Mouse (Mus musculus) neural tube, embryonic 10.5 days (tissue): ENCODE measurements around the gene Cpeb1.

Experiments used
- DNase-seq: peaks from one replicate; pipeline ENCODE4 v3.0.0-alpha.2; 2017; ENCODE audit warnings: low spot score; ENCODE audit errors: extremely low spot score

Gene Cpeb1

DNA sequence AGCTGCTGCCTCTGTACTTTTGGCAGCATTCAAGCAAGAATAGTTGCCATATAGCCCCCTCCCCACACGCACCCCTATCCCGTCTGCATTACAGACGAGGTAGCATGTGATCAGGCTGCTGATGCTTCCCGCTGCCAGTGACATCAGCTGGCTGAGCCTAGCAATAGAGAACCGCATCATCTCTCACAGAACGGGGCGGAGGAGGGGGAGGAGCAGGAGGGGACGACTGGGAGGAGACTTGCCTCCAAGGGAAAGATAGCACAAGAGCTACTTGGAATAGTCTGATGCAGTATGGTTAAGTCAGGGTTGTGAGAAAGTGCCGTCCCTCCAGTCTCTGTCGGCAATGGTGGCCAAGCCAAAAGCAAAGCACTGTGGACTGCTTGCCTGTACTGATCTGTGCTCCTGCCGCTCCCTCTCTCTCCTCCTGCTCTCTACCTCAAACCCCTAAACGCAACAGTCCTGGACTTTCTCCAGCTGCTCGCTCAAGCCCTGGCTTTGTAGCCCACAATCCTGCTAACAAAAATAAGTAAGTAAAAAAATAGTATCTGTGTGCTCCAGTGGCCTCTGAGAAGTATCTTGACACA, 82.8 kb downstream of the Cpeb1 start:
- peak; percentile 37 for DNase-seq

- DNase-seq, result no peak
These were observed 83.5 kb downstream of the Cpeb1 start for GRCm38 (mm10) chr7:81371811-81372210.

DNA sequence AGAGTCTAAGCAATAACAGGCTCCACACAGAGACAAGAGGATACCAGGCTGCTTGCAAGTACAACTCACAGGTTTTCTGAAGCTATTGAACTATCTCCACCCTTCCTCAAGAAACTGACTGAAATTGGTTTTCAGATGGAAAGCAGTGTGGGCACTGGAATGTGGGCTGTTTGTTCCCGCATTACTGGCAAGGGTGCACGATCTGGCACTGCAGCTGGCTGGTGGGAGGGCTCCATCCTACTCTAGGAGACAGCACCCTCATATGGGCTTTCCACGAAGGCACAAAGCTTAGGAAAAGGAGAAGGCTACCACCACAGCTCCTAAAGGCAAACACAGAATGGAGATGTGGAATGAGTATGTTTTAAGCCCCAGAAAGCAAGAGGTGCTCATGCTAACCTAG, 85.5 kb downstream of the Cpeb1 start:
- DNase-seq, result no peak

DNA sequence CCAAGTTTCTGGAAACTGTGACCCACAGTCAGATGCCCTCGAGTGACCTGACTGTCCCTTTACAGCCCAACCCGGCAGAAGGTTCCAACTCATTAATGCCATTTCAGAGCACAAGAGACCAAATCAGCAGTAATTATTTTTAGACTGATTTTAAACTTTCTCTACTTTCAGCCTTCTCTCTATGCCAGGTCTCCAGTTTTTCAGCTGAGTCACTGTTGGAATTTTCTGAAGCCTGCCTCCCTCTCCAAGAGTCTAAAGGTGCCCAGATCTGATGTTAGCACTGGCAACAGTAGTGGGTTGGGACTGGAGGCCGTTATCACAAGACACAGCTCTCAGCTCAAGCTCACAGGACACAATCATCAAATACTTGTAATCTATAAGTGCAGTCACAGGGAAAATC, 87.3 kb downstream of the Cpeb1 start:
- no peak for DNase-seq

- no peak for DNase-seq
These were observed 98.3 kb downstream of the Cpeb1 start for GRCm38 (mm10) chr7:81356975-81357374.

- no peak for DNase-seq
These were observed 98.9 kb downstream of the Cpeb1 start for GRCm38 (mm10) chr7:81356360-81356759.

DNA sequence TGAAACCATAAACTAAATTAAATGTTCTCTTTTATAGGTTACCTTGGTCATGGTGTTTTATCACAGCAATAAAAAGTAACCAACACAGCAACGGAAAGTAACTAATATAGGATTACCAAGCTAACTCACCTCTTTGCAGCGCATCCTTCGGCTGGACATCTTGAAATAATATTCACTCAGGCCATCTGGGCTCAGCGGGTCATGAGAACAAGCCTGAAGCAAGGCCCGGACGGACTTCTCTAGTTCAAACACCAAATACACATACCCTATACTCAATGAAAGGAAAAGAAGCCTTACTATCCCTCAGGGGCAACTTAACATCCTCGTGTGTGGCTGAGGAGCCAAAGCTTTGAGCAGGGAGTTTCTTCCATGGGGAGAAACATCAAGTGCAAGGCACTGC, 99.5 kb downstream of the Cpeb1 start:
- DNase-seq, result no peak

GRCm38 (mm10) chr7:81351826-81352225, 103.4 kb downstream of the Cpeb1 start:
- DNase-seq, result no peak

GRCm38 (mm10) chr7:81348206-81348605, 107.1 kb downstream of the Cpeb1 start:
- no peak for DNase-seq

- no peak for DNase-seq
These were observed 109.7 kb downstream of the Cpeb1 start for GRCm38 (mm10) chr7:81345447-81346170.

GRCm38 (mm10) chr7:81344544-81345446, 110.5 kb downstream of the Cpeb1 start, which contains the start of gene Rps17:
TSS of gene Rps17 (minus strand) at chr7:81345254.
- DNase-seq, result peak; percentile 98

- no peak for DNase-seq
These were observed 111.4 kb downstream of the Cpeb1 start for GRCm38 (mm10) chr7:81343831-81344230.

DNA sequence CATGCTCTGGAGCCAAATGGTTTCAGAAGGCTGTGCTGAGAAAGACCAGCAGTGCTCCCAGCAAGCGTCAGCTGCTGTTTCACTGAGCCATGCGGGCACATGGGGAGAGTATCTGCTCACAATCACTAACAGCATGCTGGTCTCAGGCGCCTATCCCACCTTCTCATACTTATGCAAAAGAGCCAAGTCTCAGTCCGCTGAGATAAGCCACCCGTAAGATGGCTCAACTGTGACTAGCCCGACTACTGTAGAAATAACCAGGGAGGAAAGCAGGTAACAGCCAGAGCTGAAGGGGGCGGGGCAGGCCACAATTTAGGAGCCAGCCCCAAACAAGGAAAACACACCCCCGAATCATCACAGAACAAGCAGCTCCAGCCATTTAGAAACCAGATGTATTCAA, 111.9 kb downstream of the Cpeb1 start:
- DNase-seq, result no peak

GRCm38 (mm10) chr7:81342356-81343094, 112.7 kb downstream of the Cpeb1 start:
- no peak for DNase-seq

DNA sequence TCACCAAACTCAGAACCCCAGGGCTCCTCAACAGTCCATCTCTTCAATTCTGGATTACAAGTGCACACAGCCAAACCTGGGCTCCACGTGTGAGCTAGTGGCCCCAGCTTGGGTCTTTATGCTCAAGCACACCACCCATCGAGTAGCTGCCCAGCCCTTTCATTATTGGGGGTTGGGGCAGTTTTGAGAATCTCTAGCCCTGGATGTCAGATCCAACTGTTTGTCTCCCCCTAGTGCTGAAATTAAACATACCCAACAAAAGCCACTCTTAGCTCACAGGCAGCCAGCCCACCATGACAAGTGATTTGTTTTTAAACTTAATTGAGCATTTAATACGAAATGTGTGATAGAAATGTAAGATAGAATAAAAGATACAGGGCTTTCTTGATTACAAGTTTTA, 113.7 kb downstream of the Cpeb1 start:
- no peak for DNase-seq

- peak; percentile 67 for DNase-seq
These were observed 115.5 kb downstream of the Cpeb1 start for GRCm38 (mm10) chr7:81339783-81340182.

GRCm38 (mm10) chr7:81338522-81338873, 116.8 kb downstream of the Cpeb1 start:
- DNase-seq, result no peak

DNA sequence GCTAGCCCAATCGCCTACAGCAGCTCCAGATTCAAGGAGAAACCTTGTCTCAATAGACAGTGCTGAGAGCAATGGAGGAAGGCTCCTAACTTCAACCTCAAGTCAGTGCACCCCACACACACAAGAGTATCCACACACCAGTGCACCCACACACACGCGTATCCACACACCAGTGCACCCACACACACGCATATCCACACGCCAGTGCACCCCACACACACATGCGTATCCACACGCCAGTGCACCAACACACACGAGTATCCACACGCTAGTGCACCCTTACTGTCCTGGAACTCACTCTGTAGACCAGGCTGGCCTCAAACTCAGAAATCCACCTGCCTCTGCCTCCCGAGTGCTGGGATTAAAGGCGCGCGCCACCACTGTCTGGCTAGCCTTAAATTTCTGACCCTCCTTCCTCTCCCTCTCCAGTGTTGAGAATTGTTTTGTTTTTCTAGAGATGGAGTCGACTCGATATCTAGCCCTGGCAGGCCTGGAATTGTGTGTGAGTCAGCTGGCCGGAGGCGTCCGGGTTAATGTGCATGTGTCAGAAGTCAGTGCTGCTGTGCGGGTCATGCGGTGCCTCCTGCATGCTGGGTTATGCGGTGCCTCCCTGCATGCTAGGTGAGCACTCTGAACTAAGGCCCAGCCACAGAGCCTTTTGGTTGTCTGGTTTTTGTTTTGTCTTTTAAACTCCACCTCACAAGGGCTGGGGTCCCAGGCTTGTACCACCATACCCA, 117.3 kb downstream of the Cpeb1 start:
- DNase-seq, result no peak

DNA sequence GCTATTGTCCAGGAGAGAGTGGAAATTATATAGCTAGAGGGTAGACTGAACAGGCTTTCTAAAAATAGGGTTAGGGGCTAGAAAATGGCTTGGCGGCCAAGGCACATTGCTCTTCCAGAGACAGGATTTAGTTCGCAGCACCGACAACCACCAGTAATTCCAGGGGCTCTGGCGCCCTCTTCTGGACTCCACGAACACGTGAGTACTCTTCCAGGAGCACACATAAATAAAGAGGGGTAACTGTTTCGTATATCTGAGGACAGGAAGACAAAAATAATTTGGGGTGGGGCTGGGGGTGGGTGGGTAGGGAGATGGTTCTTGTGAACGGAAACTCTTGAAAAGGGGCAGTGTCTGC, 118.9 kb downstream of the Cpeb1 start:
- peak; percentile 68 for DNase-seq

DNA sequence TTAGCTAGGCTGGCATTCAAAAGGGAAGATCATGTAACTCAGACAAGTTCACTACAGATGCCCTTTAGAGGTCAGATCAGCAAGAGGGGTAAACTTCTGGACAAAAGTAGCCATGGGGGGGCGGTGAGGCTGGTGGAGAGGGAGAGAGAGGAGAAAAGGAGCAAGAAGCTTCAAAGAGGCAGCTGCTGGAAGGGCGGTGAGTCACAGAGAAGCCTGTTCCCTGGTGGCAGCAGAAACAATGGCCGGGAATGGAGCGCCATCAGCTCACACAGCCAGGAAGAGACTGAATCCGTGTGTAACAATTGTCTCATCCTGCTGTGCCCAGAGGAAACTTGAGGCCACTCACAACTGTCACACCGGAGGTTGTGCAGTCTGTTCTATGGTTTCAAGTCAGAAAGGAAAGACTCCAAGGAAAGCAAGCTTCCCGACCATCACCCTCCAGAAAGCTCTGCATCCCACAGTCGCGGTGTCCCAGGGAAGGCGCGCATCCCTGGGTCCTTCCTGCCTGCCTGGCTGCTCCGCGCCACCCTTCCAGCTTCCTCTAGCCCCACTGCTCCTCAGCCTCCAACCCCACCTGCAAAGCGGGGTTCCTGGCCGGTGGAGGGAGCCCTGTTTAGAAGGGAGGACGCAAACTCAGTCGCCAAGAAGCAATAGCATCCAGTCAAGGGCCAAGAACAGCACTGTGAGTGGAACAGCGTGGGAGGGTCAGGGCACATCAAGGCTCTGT, 119.4 kb downstream of the Cpeb1 start:
- DNase-seq, result no peak
